Mouse (Mus musculus): ENCODE data around the gene Med9. TPM values are rescaled to one million over a fixed set of nuclear protein-coding genes. Genes with fewer than 3 reads are reported as not detected.

Med9 gene
- total RNA-seq, 2 experiments from 2014 or later: 41.8 to 46.7 TPM

DNA sequence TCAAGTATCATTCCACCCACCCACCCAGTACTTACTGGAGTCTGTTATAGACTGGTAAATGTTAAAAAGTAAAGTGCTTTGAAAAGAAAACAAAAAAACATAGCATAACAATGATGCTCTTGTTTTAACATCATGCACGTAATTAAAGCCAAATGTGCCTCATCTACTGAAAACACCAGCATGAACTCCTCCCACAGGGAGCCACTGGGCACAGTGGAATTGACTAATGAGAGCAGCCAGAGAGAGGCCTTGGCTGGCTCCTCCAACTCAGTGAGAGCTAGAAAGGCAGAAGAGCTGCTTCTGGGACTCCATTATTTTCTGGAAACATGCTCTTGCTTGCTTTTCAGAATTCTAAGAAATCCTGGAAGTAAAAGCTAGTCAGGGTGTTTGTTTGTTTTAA lies 41.4 kb downstream of the Med9 start:
- no peak for DNase-seq (ENCODE audit: low spot score in 2 of 2)

DNA sequence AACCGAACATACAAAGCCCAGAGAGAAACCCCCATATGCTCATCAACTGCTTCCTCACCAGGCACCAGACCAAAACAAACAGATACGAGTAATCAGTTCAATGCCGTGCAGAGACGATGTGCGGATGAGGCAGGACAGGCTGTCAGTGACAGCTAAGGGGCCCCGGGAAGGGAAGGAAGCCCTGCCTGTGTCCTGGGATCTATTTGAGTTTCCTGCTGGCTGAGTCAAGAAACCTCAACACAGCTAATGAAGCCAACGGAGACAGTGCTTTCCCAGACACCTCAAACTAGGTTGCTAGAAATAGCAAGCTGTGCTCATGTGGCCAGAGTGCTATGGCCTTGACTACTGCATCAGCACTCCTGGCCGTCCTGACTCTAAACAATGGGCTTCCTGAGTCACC lies 43.4 kb downstream of the Med9 start:
- no peak for DNase-seq (ENCODE audit: low spot score in 2 of 2)

DNA sequence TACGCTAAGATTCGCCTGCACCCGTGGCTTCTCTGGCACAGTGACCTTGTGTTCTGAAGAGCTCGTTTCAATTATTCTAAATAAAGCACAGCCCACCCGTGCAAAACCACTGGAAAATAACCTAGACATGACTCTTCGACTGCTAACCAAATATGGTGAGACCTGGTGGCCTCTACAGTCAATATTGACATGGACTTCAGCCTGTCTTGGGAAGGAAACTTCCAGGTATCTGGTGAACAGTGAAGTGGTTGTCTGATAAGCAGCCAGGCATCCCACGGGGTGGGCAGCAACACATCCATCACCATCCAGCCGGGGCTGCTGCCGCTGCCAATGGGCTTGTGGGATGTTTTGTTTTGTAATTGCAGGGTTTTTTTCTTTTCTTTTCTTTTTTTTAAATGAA lies 46.3 kb downstream of the Med9 start:
- no peak for DNase-seq (ENCODE audit: low spot score in 2 of 2)

DNA sequence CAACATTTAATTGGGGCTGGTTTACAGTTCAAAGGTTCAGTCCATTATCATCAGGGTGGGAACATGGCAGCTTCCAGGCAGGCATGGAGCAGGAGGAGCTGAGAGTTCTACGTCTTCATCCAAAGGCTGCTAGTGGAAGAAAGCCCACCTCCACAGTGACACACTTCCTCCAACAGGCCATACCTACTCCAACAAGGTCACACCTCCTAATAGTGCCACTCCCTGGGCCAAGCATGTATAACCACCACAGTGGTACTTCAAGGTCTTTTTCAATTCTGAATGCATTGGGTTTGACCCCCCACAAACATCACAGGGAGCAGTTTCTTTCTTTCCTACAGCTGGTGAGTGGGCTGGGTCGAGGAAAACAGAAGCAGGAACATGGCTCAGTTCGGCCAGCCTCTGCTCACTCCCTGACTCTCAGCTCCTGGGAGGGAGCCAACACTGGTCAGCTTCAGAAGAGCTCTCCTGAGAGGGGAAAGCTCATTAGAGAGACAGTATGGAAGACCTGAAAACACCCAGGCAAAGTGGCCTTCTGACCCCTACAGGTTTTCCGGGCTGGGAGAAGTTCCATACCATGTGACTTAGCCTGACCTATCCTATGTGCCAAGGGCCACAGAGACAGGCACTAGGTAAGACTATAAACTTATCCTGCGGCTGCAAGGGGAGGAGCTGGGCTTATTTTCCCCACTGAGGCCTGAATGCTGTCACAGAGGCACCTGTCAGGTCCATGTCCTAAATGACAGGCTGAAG lies 53.4 kb downstream of the Med9 start:
- peak in 1 of 2 experiments; percentile 37 for DNase-seq (ENCODE audit: low spot score in 2 of 2)

DNA sequence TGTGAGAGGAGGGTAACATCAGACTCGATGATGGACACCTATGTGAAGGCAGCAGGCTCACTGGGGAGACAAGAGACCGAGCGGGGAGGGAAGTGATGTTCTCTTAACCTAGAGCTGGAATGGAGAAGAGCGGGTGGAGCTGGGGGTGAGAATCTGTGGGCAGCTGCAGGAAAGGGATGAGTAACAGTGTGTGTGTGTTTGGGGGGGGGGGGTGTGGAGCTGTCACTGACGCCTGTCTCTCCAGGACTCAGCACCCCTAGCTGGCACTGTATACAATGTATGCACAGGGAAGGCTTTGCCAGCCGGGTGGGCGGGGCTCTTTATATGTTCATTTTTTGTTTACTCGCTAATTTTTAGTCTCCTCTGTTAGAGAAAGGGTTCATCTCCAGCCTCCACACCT lies 55.8 kb downstream of the Med9 start:
- DNase-seq (ENCODE audit: low spot score in 2 of 2): peak; percentile 34 to 56

DNA sequence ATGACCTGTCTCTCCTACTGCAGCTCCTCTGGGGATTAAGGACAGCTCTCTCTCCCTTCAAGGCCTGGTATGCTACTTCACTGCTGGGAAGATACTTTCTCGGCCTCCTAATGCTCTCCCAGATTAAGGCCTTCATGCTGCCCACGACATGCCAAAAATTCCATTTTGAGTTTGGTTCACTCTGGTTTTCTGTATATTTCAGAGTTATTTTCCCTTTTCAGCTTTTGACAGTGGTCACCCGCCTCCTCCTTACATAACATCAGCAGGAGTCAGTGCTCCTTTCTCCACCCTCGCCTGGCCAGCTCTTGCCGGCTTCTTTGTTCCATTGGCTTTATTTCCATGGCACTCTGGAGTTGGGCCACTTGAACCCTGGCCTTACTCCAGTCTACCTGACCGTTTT lies 56.7 kb downstream of the Med9 start:
- DNase-seq (ENCODE audit: low spot score in 2 of 2): peak; percentile 16 to 34

DNA sequence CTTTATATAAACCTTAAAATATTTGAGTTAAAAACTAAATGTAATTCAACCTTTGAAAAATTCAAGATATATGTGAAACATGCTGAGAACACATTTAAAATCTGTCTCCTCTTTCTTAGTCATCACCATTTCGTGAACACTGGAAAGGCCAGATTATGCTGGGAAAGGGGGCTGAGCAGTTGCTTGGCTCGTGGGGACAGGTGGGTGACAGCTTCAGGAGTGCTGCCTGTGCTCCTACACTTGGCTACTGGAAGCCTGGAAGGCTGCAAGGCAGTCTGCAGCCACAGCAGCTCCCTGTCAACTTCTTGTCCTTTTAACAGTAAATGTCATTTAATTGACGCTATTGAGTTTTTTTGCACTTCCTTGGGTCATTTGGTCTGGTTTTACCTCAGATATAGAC lies 57.9 kb downstream of the Med9 start:
- DNase-seq (ENCODE audit: low spot score in 2 of 2): no peak

DNA sequence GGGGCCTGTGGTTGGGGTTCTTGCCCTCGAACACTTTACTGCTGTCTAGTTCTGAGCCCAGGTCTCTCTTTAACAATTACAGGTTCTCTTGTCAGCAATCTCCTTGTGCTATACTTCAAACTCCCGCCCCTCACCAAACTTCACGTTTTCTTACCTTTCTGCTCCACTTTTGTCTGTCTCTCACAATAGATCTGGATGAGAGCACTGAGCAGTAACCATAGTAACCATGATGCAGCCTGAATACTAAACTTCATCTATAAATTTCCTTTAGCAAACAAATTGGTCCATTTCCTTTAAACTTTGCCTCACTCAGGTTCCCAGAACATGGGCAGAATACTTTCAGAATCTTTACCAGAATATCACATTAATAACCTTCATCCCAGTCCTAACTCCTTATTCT lies 61.4 kb downstream of the Med9 start:
- no peak for DNase-seq (ENCODE audit: low spot score in 2 of 2)

DNA sequence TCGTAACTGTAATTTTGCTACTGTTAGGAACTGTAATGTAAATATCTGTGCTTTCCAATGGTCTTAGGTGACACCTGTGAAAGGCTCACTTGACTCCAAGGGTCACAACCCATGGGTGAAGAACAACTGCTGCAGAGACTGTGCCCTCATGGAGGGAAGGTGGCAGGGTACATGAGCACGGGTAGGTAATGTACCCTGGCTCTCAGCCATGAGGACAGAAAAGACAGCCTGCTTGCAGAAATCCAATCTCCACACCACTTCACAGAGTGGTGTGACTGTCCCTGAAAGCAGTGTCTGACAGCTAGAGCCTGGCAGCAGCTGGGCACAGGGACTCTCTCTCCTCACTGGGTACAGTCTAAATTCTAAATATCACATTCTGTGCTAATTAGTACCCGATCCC lies 63.5 kb downstream of the Med9 start:
- no peak for DNase-seq (ENCODE audit: low spot score in 2 of 2)

Other genes with a start within 250 kb of the Med9 start
- 1 to 10 TPM in 1 of 2 experiments, under 1 TPM in 1; 0.60 to 1.1 TPM for gene Pld6, start 160.6 kb upstream of the Med9 start, total RNA-seq (2021)
- 10 to 100 TPM; 44.2 to 50.1 TPM for gene Flcn, start 138.2 kb upstream of the Med9 start, total RNA-seq (2021)
- 10 to 100 TPM; 49.6 to 51.7 TPM for gene Nt5m, start 108.8 kb upstream of the Med9 start, total RNA-seq (2021)
- gene Cops3, start 108.4 kb upstream of the Med9 start, total RNA-seq (2021): 10 to 100 TPM; 70.7 to 71.1 TPM
- gene Rasd1, start 16.7 kb downstream of the Med9 start, total RNA-seq (2021): 10 to 100 TPM in 1 of 2 experiments, 1 to 10 TPM in 1; 7.7 to 13.2 TPM
- 1 to 10 TPM; 6.3 to 8.0 TPM for gene Pemt, start 98.3 kb downstream of the Med9 start, total RNA-seq (2021)
- gene Rai1, start 156.8 kb downstream of the Med9 start, total RNA-seq (2021): 10 to 100 TPM; 74.0 to 76.1 TPM

Measured in left cerebral cortex, adult 18-20 months (tissue).